Mouse (Mus musculus): ENCODE data around the gene Olfr1323. TPM values are rescaled to one million over a fixed set of nuclear protein-coding genes. Genes with fewer than 3 reads are reported as not detected.

Gene Olfr1323
- not detected in 2 replicates for polyA plus RNA-seq (2016; fragmentation: Nextera tagmentation; extraction: Ambion mirVana)

DNA sequence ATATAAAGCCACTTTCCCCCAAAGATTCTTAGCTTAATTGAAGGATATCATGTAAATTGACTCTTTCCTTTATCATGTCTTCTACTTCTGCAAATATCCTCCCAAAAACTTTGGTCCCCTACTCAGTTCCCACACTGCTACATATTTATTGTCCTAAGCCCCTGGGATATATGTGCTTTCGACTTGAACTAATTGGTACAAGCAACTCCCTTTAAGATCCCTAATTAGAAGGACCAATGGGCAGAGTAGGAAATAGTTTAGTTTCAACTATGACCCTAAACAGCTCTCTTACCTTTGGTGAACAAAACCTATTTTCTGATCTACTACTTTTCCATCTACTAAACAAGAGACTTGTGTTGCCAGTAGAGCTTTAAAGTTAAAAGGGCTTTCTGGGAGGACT lies at the start of gene Olfr1323:
Gene Olfr1323, minus strand, starts transcription at position 101 of the 400 bp plus-strand sequence.
- 88% methylated on average over 1 of the region's 1 CpGs for WGBS
- Histone ChIP-seq H3K27ac (no peak within 1 kb of the TSS), H3K4me3 (no peak within 1 kb of the TSS), H3K9me3 (no peaks in the 10 kb centered on the region), H3K4me1 (no peaks in the 10 kb centered on the region), H3K36me3 (no peaks in the 10 kb centered on the region), H3K27me3 (ENCODE audit: insufficient read depth, poor library complexity, severe bottlenecking) (no peaks in the 10 kb centered on the region)
- DNase-seq (ENCODE audit: low spot score) = no peak

DNA sequence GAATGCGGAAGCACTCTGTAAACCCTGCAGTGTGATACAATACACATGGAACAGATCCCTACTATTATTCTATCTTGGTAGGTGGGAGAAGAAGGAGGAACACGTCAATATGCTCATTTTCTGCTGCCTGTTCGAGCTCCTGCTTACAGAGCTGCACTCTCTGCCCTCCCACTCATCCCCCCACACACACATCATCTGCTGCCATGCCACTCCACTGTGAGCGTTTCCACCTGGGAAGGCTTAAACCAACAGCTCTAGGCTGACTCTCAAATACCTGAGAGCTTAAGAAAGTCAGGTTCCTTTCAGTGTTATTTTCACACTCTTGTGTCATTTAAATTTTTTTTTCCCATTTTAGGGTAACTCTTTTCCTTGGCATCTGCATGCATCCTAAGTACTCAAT lies 6.9 kb downstream of the Olfr1323 start:
- no peak overlapping the region for H3K4me3 ChIP-seq
- H3K9me3 ChIP-seq = no peaks in the 10 kb centered on the region
- no peaks in the 10 kb centered on the region for H3K27me3 ChIP-seq (ENCODE audit: insufficient read depth, poor library complexity, severe bottlenecking)
- no peak for DNase-seq (ENCODE audit: low spot score)
- no peaks in the 10 kb centered on the region for H3K4me1 ChIP-seq
- no peaks in the 10 kb centered on the region for H3K36me3 ChIP-seq
- no peak overlapping the region for H3K27ac ChIP-seq
- 45% methylated on average over 4 of the region's 4 CpGs for WGBS

Other genes starting within 250 kb of the Olfr1323 start
- 2.3 and 10.9 TPM in 2 replicates for gene Igsf1, start 221.6 kb downstream of the Olfr1323 start, polyA plus RNA-seq (2016; fragmentation: Nextera tagmentation; extraction: Ambion mirVana)
- not detected in 2 replicates for gene Olfr1322, start 127.9 kb downstream of the Olfr1323 start, polyA plus RNA-seq (2016; fragmentation: Nextera tagmentation; extraction: Ambion mirVana)